Mouse (Mus musculus) R1 (cell line): ENCODE data around the gene Cep97.
"Not testable (repeated sequence)": the region's sequence is repeated elsewhere in the genome, so short reads cannot be mapped to it uniquely, and the experiment has no call there.

Experiments used
- DNase-seq: peaks from one replicate; pipeline ENCODE4 v3.0.0-alpha.2; 2018; ENCODE audit warnings: low read depth, low spot score

The Cep97 gene

DNA sequence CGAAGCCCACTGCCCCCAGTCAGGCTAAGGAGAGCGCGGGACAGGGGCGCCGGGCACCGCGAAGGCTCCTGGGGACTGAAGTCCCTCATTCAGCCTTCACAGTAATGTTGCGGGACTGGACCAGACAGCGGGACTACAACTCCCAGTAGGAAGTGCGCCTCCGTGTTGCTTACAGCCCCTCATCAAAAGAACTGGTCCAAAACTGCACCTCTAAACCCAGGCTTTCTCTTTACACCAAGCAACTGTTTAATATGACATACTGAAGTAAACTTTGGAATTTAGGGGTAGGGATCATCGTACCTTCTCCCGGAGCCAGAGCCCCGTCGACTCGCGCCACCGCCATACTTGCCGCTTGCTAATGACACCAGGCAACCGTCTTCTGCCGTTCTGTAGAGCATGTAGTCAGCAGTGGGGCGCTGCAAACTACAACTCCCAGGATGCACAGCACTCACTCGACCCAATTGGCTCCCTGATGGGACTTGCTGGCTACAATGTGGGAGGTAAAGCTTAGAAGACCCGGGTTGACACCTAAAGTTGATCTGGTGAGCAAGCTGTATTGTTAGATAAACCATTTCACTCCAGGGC is at the start of gene Cep97:
Gene Cep97 (minus strand): TSS at position 403 of the 585 bp plus-strand sequence.
- DNase-seq, result peak; percentile 97

DNA sequence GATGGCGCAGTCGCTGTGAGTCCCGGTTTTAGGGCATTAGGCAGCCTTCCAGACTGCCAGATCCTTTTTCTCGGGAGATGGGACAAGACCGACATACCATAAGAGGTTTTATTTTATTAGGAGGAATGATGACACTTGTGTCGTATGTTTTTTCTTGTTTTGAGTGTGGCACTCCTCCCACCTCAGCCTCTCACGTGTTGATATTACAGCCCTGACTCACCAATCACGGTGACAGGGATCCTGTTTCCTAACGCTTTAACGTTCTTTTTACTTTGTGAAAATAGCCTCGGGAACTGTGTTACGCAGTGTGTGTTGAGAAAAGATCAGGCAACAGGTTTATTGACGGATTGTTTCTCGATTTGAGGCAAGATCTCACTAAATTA is 40.2 kb upstream of the Cep97 start:
- DNase-seq, result peak; percentile 49

DNA sequence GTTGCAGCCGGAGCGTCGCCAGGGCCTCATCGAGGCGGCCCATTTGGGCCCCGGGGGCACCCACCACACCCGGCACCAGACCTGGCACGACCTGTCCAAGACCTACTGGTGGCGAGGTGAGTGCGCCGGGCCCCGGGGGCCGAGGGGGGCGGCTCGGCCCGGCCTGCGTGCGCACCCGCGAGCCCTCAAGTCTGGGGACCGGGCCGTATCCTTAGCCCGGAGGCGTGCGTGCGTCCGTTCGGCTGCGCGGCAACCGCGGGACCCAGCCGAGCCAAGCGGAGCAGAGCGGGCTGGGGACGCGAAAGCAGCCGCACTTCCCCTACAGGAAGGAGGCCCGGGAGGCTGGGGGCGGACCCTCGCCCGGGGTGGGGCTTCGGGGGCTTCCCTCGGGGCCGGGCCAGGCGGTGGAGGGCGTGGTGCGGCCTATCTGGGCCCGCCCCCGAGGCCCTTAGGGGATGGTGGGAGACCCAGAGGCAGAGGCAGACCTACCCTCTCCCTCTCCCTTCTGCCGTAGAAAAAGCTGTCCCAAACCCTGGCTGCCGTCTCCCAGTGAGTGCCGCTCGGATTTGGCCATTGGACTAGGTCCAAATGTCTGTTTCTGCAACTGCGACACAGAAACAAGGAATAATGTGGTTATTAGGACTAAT is 39.7 kb upstream of the Cep97 start:
- peak; percentile 88 for DNase-seq

DNA sequence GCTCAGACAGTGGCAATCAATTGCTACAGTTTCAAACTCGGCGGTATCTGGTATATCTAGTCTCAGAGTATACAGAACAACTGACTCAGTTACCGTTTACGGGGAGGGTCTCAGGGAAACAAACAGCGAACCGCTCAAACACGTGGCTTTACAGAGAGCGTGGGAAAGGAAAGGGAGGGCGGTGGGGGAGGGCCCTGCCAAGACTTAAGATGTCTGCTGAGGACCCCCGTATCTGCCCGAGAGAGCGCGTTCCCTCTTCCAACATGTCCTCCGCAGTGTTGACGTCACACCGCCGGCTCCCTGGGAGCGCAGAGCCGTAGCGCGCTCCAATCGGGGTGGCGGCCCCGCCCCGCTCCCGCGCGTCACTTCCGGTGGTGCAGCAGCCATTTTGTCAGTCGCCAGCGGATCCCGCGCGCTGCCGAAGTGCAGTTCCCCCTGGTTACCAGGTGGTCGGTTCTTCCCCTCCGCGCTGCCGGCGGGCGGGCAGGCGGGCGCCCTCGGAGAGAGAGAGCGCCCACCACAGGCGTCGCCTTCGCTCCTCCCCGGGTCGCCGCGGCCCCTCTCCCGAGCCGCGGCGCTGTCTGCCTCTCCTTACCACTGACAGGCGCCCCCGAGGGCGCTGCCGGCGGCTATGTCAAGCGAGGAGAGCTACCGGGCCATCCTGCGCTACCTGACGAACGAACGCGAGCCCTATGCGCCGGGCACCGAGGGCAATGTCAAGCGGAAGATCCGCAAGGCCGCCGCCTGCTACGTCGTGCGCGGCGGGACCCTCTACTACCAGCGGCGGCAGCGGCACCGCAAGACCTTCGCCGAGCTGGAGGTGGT is 39.0 kb upstream of the Cep97 start, which contains the start of gene Zbtb11:
Gene Zbtb11 (plus strand): TSS at position 453 of the 825 bp plus-strand sequence.
- DNase-seq, result peak; percentile 99

DNA sequence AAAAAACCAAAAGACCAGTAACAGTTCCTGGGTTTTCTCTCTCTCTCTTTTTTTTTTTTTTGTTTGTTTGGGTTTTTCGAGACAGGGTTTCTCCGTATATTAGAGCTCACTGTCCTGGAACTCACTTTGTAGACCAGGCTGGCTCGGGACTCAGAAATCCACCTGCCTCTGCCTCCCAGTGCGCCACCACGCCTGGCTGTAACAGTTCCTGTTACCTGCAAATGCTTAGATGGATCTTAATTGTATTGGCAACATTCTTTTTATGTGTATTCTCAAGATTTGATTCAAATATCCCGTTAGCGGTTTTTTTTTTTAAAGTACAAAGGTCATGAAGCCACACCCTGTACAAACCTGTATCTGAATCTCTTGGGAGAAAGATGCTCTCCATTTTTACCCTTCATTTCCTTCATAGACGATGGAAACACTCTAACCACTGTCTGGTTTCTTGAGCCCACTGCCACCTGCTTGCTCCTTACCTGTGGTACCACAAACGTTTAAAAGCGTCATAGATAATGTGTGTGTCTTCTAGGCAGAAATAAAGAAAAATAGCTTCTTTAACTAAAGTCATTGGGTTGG is 38.1 kb upstream of the Cep97 start:
- peak; percentile 42 for DNase-seq

DNA sequence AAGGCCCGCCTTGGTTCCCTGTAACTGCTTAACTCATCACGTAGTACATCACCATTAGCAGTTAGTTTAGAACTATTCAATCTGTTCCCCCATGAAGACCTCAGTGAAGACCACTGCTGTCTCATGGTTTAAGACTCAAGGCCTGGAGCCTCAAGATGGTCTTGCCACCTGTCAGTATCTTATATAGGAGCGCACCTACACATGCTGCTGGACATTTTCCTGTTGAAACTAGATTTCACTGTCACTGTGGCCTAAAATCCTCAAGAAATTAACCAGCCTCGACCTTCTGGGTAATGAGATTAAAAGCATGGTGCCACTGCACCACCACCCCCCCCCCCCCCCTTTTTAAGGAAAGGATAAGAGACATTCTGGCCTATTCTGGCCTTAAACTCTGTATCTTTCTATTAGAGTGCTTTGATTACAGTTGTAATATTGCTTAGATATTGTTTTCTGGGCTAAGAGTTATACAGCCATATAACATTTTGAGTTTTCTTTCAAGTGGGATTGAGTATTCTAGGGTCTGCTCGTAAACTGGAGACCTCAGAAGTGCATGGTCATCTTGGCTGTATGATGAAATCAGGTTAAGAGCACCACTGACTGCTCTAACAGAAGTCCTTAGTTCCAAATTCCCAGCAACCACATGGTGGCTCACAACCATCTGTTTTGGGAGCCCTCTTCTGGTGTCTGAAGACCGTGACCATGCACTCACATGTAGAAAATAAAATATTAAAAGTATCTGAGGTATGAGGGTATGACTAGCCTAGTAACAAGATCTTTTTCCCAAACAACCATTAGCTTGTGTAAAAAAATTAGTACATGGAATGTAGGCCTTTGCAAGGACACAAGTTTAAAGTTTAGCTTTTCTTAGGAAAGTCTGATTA is 37.3 kb upstream of the Cep97 start:
- peak; percentile 23 for DNase-seq

DNA sequence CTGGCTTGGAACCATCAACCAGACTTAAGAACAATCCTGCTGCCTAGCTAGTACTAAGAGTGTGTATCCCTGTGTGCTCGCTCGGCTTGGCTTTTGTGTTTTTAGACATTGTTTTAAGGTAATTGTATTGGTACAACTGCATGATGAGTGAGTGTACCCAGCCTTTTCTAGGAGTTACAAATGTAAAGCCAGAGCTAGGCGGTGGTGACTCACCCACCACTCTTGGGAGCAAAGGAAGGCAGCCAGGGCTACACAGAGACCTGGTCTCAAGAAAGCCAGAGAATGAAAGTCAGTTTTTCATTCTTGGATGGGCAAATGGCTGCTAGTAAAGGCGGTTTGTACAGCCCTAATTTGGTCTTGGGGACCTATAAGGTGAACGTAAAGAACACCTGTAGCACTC is 35.8 kb upstream of the Cep97 start:
- DNase-seq, result no peak

DNA sequence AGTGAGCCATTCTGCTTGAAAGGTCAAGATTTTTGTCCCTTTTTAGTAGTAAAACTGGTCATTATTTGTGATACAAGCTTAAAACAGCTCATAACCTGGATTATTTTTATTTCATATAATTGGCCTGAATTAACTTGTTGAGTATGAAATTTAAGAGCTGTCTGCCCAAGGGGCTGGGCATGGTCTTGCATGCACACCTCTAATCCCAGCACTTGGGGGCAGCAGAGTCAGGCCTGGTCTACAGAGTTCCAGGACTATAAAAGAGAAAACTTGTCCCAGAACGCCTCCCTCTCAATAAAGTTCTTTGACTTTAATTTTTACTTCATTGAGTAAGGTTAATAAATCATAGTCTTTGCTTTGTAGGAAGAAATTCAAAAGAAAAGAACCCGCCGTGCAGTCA is 34.5 kb upstream of the Cep97 start:
- DNase-seq, result peak; percentile 76

DNA sequence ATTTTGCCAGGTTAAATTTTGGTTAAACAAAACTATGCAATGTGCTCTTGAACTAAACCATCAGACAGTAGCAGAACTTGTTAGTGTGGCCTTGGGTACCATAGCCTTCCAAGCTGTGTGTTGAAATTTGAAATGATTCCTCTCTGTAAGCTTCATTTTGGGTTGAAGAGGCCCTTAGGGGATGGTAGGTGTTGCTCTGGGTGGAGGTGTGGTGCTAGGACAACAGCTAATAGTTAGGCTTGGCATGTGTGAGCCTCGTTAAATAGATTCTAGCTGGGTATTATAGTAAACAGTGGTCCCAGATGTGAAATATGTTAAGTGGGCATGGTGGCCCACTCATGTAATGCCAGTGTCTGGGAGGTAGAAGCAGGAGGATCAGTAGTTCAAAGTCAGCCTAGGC is 32.6 kb upstream of the Cep97 start:
- DNase-seq, result no peak

DNA sequence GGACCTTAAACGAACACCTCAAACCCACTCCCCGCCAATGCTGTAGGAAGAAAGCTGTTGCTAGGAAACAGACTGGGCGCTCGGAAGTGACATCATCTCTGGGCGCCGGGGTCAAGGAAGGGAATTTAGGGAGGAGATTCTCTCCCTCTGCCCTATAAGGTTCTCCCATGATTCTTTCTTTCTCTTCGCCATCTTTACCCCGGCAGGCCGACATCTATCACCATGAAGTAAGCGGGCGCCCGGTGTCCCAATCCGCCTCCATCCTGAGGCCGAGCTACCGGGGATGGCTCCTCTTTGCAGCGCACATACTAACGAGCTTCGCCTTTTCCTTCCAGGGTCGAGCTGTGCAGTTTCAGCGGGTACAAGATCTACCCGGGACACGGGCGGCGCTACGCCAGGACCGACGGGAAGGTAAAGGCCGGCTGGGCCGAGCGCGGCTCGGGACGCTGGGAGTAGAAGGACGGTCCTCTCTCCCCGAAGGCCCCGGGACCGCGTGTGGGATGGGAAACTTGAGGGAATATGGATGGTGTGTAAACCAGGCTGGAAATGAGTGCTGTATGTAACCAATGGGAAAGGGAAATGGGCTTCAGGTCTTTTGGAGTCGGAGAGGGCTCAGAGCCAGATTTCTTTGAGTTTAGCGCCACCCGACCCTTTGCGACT is 31.7 kb upstream of the Cep97 start, which contains the start of gene Rpl24:
Gene Rpl24 (plus strand): TSS at position 64 of the 660 bp plus-strand sequence.
- DNase-seq, result peak; percentile 98

DNA sequence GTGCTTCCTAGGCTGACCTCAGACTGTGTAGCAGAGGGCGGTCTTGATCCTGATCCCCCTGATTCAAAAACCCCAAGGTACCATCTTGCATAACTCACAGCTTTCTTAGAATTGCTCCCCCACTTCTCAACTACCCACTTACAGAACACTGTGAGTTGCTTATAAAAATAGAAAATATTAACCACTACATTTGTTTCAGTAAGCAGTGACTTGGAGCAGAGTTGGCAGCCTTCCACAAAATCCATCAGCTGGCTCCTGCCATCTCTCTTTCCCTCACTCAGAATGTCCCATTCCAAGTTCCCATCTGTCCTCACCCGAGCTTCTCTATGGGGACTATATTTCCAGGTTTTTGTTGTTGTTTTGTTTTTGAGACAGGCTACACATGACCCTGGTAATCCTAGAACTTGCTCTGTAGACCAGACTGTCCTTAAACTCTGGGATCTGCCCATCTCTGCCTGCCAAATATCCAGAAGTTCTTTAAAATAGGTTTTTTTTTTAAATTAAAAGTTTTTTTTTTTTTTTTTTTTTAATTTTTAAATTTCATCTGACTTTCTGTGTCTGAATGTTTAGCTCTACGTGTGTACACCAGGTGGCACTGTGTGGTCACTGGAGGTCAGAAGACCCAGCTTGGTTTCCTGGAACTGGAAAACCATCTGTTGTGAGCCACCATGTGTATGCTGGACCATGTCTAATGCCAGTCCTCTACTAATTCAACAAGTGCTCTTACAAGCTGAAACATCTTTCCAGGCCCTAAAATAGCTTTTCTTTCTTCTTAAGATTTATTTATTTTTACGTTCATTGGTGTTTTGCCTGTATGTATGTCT is 29.7 kb upstream of the Cep97 start:
- peak; percentile 63 for DNase-seq

DNA sequence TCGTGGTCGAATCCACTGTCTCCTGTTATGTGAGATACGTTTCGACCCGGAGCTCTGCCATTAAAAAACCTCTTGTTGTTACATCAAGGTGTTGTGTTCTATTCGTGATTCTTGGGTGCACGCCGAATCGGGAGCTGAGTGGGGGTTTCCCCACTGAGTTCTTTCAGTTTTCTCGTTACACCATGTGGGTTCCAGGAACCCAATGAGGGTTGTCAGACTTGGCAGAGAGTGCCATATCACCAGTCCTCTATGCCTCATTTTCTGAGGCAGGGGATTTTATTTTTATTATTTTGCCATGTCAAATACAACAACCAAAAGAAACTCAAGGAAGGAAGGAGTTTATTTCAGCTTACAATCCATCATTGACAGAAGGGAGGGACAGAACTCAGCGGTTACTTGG is 28.4 kb upstream of the Cep97 start:
- DNase-seq, result not testable (repeated sequence)

DNA sequence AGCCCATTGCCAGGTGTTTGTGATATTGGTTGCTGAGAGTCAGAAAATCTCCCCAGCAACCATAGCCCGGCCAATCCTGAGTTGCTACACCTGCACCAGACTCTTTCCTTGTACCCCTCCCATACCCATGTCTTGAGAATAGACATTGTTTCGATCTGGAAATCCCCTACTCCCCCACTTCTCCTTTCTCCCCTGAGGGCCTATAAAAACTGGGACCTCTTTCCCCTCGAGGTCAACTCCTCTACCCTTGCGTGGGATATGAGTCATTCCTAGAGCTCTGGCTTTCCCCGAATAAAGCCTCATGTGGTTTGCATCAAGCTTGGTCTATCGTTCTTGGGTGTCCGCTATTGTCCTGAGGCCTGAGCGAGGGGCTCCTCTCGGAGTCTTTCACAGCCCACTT is 19.5 kb upstream of the Cep97 start:
- DNase-seq, result not testable (repeated sequence)

DNA sequence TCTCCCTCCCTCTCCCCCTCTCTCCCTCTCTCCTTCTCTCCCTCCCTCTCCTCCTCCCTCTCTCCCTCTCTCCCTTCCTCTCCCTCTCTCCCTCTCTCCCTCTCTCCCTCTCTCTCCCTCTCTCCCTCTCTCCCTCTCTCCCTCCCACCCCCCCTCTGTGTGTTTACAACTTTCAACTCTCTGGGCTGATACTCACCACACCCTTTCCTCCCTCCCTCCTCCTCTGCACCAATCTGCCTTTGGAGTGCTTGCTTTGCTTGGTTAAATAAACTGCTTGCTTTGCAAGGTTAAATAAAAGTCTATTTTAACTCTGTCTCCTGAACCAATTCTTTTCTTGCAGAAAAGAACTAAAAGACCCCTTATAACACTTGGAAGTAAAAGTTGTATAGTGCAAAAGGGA is 18.1 kb upstream of the Cep97 start:
- DNase-seq, result no peak

DNA sequence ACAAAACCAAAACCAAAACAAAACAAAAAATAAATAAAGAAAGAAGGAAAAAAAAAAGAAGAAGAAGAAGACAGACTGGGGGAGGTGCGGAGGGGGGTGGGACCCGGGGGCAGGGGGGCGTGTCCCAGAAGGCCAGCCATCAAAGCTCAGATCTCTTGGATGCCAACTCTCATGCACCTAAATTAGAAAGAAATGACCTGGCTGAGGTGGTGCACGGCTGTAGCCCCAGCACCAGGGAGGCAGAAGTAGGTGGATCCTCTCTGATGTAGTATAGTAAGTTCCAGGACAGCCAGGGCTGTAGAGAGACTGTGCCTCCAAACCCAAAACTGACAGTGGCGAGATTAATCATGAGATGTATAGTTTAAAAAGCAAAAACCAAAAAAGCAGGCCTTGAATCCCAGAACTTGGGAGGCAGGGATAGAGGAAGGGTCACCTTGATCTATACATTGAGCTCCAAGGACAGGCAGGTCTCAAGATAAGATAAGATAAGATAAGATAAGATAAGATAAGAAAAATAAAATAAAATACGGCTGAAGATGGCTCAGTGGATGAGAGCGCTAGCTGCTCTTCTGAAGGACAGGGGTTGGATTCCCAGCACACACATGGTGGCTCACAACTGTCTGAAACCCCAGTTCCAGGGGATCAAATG is 17.1 kb upstream of the Cep97 start:
- no peak for DNase-seq

DNA sequence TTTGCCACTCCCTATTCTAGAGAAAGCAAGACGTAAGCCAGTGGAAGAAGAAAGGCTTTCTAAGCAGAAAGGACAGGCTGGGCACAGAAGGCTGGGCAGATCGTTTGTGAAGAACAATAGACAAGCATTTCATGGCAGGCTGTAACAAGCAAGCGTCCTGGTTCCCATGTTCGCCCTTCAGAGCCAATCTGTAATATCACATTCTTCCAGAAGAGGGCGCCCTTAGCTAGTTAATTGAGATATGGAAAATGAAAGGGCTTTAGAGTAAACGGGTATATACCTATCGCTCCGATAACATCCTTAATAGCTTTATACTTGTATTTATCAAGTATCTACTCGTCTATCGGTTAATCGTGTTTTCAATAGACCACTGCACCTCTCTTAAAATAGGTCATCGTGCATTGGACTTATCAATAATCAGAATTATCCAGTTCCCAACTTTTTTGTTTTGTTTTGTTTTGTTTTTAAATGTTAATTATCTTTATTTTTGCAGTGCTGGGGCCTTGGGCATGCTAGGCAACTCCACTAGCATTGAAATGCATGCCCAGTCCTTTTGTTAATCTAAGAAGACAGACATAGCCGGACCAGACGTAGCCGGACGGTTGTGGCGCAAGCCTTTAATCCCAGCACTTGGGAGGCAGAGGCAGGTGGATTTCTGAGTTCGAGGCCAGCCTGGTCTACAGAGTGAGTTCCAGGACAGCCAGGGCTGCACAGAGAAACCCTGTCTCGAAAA is 16.5 kb upstream of the Cep97 start:
- peak; percentile 90 for DNase-seq

DNA sequence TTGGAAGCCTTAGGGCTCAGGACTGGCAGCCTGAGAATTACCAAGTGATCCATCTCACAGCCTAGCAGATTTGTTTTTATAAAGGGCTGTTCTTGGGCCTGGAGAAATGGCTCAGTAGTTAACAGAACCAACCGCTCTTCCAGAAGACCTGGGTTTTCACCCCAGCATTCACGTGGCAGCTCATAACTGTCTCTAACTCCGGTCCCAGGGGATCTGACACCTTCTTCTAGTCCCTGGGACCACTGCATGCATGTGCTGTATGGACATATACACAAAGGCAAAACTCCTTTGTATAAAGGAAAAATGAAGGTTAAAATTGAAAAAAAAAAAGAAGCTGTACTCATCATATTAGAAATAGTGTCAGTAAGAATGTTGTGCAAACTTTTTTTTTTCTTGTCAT is 15.8 kb upstream of the Cep97 start:
- no peak for DNase-seq

DNA sequence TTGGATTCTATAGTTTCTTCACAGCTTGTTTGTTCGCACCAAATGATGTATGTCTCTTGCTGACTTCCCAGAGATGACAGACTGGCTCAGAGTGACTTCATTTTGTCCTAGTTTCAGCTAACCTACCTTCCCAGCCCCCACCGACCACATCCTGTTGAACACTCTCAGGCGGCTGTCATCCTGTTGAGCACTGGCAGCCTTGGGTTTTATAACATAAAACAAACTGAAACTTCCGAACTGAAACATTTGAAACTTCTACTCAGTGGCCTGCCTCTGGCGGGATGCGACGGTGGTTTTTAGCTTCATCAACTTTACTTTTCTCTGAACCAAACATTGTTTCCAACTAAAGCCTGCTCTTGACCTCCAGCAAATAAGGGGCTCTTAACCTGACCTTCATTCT is 14.3 kb upstream of the Cep97 start:
- no peak for DNase-seq
